Mouse (Mus musculus): ENCODE measurements around the gene Izumo1.
"Not testable (repeated sequence)": the region's sequence is repeated elsewhere in the genome, so short reads cannot be mapped to it uniquely, and the experiment has no call there.

Izumo1 gene

DNA sequence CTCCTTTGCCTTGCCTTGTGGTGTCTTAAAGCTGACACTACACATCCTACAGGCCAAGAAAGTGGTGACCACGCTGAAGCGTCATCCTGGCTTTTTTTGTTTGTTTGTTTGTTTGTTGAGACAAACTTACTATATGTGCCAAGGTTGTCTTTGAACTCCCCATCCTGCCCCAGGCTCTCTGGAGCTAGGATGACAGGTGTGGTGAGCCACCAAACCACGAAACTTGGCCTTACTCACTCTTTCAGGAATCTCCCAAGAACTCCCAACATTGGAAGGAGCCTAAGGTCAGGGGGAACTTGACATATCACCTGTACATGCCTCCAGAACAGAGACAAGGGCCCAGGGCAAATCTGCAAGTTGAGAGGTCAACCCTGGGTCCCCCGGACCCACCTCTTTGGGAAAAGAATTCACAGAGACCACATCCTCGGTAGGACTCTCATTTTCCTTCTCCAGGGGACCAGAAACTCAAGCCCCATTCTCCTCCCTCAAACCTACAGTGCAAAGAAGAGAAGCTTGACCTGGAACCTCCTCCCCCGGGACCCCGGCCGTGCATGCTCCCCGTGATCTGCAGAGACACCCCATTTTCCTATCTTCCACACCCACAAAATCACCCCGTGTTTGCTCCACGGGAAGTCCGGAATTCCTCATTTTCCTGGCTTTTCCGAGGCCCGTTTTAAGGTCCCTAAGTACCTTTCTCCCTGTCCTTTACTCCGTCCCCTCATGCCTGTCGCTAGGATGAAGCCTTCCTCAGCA, 21.1 kb downstream of the Izumo1 start:
- ATAC-seq (ENCODE audit: low TSS enrichment), result no peak

DNA sequence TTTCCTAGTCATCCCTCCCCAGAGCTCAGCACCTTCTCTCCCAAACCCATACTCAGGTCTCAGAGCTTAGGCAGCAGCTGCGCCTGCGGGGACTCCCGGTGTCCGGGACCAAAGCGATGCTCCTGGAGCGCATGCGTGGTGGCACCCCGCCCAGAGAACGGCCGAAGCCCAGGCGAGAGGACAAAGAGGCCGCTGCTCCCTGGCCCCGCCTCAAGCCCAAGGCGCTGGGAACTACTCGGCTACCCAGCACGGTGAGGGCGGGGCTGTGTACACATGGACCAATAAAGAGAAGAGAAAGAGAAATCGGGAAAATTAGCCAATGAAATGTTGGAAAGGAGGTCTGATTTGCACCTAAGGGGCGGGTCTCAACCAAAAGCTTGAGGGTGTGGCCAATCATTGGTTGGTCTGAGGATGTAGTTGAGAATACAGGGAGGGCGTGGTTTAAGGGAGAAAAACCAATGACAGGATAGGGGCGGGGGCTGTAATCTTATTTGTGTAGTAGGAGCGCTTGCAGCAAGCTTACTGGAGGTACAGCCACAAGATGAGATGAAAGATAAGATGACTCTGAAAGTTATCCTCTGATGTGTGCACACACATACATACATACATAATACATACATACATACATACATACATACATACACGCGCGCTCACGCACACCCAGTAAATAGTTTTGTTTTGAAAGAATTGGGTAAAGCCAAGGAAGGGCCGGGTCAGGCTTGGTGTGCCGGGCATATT, 22.0 kb downstream of the Izumo1 start:
- ATAC-seq (ENCODE audit: low TSS enrichment), result peak; percentile 77

DNA sequence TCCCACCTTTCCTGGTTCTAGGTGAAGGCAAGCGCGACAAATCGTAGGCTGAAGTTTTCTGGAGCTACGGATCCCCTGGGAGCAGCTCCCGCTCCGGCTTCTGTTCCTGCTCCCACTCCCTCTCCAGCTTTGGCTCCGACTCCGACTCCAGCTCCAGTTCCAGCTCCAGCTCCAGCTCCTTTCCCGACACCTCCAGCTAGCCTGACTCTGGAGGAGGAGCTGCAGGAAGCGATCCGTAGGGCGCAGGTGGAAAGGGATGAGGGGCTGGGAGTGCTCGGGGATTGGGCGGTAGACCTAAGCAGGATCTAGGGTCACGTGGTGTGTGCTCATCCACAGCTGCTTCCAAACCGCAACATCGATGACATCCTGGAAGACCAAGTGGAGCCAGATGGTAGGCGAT, 22.6 kb downstream of the Izumo1 start:
- ATAC-seq (ENCODE audit: low TSS enrichment), result peak; percentile 65

DNA sequence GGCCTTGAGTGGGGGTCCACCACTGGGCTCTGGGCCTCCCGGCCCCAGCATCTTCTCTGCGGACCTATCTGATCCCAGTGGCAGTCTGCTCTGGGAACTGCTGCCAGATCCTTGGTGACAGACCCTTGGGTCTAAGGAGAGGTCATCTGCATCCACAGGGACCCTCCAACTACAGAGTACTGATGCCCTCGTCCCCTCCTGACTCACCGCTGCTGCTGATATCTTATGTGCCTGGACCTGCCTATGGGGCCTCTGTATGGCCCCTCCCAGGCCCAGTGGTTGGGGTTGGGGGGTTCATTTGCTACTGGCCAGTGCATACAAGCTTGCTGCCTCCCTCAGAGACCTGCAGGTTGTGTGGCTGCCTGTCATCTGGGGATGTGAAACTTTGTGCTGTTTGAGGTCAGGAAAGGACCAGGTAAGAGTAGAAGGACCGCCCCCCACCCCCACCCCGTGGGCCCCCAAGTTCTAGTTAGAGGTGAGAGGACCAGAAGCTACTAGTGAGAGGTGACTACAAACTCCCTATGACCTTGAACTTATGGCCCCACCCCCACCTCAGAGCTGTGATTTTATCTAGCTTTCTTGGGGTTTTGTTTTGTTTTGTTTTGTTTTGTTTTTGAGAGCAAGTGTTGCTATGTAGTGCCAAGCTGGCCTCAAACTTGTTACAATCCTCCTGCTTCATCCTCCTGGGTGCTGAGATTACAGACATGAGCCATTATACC, 23.4 kb downstream of the Izumo1 start:
- ATAC-seq (ENCODE audit: low TSS enrichment), result no peak

DNA sequence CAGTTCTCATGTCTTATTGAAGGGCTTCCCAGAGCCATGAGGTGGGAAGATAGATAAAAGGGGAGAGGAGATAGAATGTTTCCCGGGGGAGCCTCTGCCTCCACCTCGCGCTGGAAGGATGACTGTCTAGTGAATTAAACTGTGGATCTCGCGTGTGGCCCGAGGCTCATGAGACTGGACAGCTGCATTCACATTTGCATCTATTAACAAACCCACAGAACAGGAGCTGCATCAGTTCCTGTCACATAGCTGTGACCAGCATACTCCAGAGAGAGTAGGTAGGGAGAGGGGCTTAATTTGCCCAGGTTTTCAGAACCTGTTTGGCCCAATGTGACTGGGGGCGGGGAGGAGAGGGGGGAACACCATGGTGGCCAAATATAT, 24.0 kb downstream of the Izumo1 start:
- no peak for ATAC-seq (ENCODE audit: low TSS enrichment)

DNA sequence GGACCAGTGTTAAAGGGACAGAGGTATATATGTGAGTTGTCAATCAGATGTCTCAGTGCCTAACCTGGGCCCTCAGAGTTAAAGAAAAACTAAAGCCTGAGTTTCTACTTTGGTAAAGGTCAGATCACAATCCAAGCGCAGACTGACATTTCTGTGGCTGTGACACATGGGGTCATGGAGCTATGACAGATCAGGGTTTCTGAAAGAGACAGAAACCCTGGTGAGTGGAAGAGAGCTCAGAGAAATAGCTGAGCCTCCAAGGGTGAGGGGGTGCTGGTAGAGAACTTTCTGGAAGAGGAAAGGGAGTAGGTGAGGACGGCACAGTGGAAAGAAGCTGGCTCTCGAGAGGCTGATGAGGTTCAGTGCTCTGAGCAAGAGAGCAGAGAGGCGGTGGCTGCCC, 25.1 kb downstream of the Izumo1 start:
- ATAC-seq (ENCODE audit: low TSS enrichment), result no peak

DNA sequence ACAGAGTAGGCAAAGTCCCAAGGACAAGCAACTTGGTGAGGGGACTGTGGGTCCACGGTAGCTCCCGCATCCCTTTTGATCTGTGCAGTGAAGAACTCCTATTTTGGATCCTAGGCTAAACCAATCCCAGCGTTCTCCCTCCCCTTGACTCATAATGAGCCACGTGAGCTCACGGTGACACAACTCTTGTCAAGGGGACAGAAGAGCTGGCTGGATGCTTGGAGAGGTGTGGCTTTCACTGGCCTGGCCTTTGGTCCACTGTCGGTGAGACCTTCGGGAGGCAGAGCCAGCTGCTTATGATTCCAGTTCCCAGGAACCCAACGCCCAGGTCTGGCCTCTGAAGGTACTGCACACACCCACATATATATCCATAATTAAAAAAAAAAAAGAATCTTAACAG, 27.7 kb downstream of the Izumo1 start:
- ATAC-seq (ENCODE audit: low TSS enrichment), result no peak

DNA sequence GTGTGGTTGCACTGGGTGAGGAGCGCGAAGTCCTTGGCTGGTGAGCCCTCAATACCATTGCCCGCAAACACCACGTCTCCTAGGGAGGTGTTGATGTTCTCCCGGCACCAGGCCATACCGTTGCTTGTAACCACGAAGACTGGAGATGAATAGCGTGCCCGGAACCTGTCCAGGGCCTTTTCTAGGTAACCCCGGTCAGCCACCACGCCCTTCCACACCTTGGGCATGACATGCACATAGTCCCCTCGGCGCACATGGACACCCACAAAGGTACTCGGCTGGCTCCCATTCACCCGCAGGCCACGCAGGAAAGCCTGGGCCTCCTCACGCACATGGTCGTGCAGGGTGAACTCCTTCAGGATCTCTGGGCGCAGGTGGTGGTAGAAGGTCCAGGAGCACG, 28.9 kb downstream of the Izumo1 start:
- not testable (repeated sequence) for ATAC-seq (ENCODE audit: low TSS enrichment)

DNA sequence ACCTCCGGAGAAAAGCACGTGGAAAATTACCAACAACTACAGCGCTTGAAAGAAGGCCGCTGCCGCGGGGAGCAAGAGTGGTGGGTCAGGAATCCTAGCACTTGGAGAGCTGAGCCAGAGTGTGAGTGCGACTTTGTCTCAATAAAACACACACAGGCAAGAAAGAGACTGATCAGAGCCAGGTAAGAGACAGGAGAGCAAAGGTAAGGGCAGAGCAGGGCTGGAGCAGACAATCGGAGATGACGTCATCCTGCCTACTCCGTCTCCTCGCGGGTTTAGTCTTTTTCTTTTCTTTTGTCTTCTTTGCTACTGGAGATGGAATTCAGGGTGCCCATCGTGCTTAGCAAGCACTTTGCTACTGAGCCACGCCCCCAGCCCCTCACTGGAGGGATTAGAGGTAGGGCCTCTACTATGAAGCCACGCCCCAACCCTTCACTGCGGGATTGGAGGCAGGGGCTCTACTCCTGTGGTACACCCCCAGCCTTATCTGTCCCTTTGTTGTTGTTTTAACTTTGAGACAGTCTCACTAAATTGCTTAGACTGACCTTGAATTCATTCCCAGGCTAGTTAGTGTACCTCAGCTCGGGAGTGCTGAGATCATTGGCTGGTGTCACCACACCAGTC, 32.9 kb downstream of the Izumo1 start:
- no peak for ATAC-seq (ENCODE audit: low TSS enrichment)

DNA sequence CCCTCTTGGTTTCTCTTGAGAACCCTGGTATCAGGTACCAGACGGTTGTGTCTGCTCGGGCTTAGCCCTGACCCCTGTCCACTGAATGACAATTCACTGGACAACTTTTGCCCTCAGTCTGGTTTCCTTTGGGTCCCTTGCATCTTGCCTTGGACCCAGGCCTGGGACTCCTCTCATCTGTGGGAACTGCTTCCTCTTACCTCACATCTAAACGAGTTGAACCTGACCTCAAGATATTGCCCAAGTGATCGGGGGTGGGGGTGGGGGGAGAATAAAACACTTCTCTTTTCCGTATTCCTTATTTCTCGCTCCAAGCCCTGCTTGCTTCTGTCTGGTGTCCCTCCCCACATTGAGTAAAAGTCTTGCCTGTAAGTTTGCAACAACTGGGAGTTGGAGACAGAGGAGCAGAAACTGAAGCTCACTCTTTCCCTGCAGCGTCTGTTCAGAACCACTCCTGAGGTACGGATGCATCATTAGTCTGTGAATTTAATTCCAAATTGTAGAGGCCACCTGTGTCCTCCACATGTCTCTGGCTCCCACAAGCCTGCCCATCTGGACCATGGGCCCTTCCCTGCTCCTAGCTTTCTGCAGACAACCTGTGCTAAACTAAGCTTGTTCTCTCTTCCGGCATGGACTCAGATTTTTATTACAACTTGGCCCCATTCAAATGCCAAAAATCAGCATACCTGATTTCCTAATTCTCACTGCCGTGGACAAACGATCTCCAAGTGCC, 39.3 kb downstream of the Izumo1 start:
- no peak for ATAC-seq (ENCODE audit: low TSS enrichment)

DNA sequence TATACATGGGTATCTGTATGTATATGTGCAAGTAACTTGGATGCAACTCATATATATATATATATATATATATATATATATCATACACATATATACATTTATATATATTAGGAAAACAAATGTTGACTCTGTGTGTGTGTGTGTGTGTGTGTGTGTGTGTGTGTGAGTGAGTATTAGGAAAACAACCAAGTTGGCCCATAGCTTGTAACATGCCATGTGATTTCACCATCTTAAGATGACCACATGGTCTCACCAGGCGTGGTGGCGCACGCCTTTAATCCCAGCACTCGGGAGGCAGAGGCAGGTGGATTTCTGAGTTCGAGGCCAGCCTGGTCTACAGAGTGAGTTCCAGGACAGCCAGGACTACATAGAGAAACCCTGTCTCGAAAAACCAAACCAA, 40.1 kb downstream of the Izumo1 start:
- ATAC-seq (ENCODE audit: low TSS enrichment), result not testable (repeated sequence)

DNA sequence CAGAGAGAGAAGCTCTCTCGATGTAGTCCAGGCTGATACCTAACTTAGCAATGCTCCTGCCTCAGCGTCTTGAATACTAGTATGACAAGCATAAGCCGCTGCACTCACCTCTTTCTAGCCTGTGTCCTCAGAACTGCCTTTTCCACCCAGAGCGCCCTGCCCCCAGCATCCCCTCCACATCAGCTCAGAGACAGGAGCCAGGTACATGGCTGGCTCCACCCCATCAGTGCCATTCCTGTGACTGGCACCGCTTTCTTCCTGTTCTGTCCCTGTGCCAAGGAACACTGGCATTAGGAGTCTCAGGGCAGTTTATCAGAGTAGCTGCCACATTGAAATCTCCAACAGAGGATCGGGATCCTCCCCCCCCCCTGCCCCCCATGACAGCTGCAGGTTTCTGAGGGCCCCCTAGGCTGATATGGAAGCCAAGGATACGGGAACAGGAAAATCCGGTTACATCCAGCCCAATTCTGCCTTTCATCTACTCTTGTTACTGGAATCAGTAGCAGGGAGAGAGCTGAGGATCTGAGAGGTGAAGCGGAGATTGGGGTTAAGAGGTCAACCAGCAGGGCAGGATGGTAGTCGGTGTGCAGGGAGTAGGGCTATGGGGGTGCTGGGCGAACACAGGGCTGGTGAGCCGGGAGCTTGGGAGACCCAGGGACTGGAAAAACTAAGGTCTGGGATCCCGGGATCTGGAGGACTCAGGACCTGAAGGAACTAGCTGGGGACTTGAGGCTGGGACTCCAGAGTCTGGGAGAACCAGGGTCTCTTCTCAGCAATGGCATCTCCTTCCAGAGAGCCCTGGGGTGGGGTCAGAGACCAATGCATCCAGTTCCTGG, 43.9 kb downstream of the Izumo1 start:
- ATAC-seq (ENCODE audit: low TSS enrichment), result no peak

DNA sequence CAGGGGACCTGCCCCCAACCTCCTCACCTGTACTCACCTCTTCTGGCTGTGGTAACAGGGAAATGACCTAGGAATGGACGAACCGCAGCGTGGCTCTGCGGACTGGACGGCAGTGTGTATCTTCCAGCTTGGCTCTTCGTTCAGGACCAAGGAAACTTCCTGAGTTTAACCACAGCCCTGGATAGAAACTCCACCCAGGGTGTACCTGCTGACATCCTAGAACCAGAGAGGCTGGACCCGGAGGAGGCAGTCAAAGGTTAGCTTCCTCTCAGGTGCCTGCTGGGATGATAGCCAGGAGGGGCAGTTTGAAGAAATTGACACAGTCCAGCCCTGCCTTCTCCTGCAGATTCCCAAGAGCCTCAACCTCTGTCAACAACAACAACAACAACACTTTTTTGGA, 44.5 kb downstream of the Izumo1 start, which contains the start of gene Fut2:
Fut2 (minus strand) TSS at position 234 of the 400 bp plus-strand sequence.
- no peak for ATAC-seq (ENCODE audit: low TSS enrichment)

DNA sequence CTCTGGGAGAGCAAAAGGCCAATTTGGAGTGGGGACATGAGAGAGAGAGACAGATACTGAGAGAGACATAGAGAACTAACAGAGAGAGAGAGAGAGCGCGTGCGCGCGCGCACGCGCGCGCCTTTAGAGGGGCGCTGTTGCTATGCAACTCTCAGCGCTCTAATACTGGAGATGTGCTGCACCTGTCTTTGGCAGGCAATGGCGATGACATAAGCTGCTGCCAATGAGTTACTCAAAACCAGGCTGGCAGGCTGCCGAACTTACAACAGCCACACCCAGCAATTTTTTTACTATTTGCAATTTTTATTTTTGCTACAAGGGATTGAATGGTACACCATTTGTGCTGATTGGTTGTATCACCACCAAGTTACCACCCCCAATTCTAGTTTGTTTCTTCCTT, 46.1 kb downstream of the Izumo1 start:
- no peak for ATAC-seq (ENCODE audit: low TSS enrichment)

DNA sequence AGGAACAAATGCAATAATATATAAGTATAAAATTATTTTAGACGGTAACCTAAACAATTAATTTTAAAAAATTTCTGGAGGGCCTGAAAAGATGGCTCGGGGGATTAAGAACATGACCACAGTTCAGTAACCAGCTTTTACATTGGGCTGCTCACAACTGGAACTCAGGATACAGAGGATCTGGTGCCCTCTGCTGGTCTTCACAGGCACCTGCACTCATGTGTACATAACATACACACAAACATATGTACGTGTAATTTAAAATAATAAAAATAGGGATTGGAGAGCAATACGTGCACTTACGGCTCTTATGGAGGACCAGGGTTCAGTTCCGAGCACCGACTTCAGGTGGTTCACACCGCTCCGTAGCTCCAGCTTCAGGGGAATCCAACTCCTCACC, 47.3 kb downstream of the Izumo1 start:
- ATAC-seq (ENCODE audit: low TSS enrichment), result no peak

DNA sequence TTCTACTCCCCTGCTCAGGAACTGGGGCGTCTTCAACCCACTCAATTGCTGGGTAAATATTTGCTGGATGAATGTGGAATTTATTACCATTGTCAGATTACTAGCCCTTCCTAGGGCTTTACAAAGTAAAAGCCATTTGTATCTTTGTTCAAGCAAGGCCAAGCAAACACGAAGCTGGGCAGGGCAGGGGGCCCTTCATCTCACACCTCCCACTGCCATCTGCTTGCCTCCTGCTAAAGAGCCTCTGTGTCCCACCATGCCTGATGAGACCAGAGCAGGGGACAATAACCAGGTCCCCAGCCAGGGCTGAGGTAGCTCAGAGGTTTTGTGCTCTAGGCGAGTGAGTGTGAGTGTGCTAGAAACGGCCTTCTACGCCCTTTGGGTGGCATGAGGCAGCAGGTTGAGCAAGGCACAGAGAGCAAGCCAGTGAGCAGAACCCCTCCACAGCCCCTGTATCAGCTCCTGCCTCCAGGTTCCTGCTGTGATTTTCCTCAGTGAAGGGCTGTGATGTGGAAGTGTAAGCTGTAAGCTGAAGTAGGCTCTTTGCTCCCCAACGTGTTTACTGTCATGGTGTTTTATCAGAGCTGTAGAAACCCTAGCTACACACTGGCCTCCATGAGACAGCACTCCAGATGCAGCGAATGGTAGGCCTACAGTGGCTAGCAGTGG, 56.1 kb downstream of the Izumo1 start:
- ATAC-seq (ENCODE audit: low TSS enrichment), result no peak
